21 mouse cellular contexts compared by ENCODE assay signal in the genomic region with DNA sequence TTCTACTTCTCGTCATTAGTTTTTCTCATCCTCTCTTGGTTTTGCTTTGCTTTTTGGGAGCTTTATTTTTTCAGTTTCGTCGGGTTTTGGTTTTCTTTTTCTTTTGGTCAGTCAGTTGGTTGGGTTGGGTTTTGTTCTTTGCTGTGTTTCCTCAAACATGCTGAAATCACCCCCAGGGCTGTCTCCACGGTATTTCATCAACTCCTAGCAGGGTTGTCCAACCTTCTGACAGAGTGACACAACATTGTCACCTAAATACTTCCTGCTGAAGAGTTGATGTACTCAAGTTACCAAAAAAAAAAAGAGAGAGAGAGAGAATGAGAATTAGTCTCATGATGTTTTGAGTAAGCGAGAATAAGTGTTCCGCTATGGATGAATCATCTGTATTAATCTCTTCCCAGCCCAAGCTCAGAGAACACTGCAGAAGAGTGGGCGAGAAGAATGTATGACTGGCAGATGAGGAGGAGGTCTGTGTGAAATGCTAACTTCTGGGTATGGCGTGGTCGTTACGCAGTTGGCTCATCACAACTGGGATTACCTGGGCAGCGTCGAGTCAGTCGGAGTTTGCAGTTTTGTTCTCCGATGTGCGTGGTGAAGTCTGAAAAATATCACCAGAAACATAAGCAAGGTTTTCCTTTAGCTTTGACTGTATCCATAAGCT.
DNase-seq lines count a peak whose midpoint lies in the region; TF ChIP-seq lines count a peak whose summit lies in the region.
"Had no signal": no experiment of that assay in that cellular context is flagged by ENCODE, and none has a peak within 500 bp of the region (broad histone marks: within the 10 kb centered on the region; RNA-seq: fewer than 3 reads in every experiment).

No protein-coding gene starts in this region.

- H3K9ac ChIP-seq in CH12.LX (ENCODE audit: insufficient read depth, low read depth) = no peak overlapping the region
- H3K9ac ChIP-seq: embryonic facial prominence, embryonic 12.5 days; forebrain, embryonic 13.5 days; heart, embryonic 15.5 days; hindbrain, embryonic 13.5 days had no signal

- TF ChIP-seq RAD21 in CH12.LX (IDR thresholded peaks at IDR 0.05; ENCODE audit: low read depth, low read length) = no peak

- H3K4me1 ChIP-seq in CH12.LX (ENCODE audit: control insufficient read depth in 1 of 2, insufficient read depth in 2 of 2) = no peaks in the 10 kb centered on the region

- no peak for TF ChIP-seq POLR2A in CH12.LX (IDR thresholded peaks at IDR 0.05; ENCODE audit: low read depth, low read length)

- no peak overlapping the region for H3K27ac ChIP-seq in CH12.LX (ENCODE audit: insufficient read depth, low read depth)
- H3K27ac ChIP-seq: embryonic facial prominence, embryonic 12.5 days; forebrain, embryonic 13.5 days; heart, embryonic 15.5 days; hindbrain, postnatal 0 days had no signal

- no peak for TF ChIP-seq EP300 in CH12.LX (IDR thresholded peaks at IDR 0.05; ENCODE audit: low read length)

- no peaks in the 10 kb centered on the region for H3K36me3 ChIP-seq in CH12.LX (replicated peaks in 1 of 2; ENCODE audit: control insufficient read depth in 1 of 2, insufficient read depth in 1 of 2, low read length in 1 of 2)
- H3K36me3 ChIP-seq: embryonic facial prominence, embryonic 12.5 days; heart, embryonic 15.5 days; hindbrain, embryonic 13.5 days had no signal

- no peaks in the 10 kb centered on the region for H3K79me2 ChIP-seq in CH12.LX (replicated peaks; ENCODE audit: control insufficient read depth, extremely low read depth, insufficient read depth, poor library complexity, severe bottlenecking)

- no peaks in the 10 kb centered on the region for H3K9me3 ChIP-seq in CH12.LX (replicated peaks; ENCODE audit: low read length)
- H3K9me3 ChIP-seq: embryonic facial prominence, embryonic 12.5 days; forebrain, embryonic 13.5 days; heart, embryonic 15.5 days; hindbrain, embryonic 13.5 days had no signal

- peak; percentile 20 to 25 for DNase-seq in left cerebral cortex, adult 9 months (ENCODE audit: low spot score in 2 of 2)
- no peak for DNase-seq in left cerebral cortex, adult 18-20 months (ENCODE audit: low spot score in 2 of 2)
- peak; percentile 50 for DNase-seq in right cerebral cortex, adult 18-20 months
- DNase-seq in right cerebral cortex, postnatal 4 days = no peak
- DNase-seq in CH12.LX (ENCODE audit: extremely low read depth) = no peak
- peak; percentile 79 for DNase-seq in brain, adult 2 months (ENCODE audit: low read depth, low spot score)
- DNase-seq in ovary, postnatal 14 days (ENCODE audit: low spot score) = no peak
- no peak for DNase-seq in heart, adult 9 months (ENCODE audit: low spot score in 2 of 2)
- DNase-seq: adrenal gland, postnatal 10 days; B cell, adult 2 months; cerebellum, adult 8-10 months; cerebellum, postnatal 14 days; gastrocnemius, postnatal 10 days; heart, adult 18-20 months; heart, postnatal 14 days had no signal

- H3K4me2 ChIP-seq in CH12.LX (ENCODE audit: insufficient read depth, low read depth, poor library complexity, severe bottlenecking) = peak overlapping the region; percentile 33; the same call in 1 of the 2 replicates
- H3K4me2 ChIP-seq: embryonic facial prominence, embryonic 12.5 days; forebrain, embryonic 13.5 days; heart, embryonic 11.5 days; heart, embryonic 15.5 days; hindbrain, embryonic 13.5 days had no signal

- H3K4me3 ChIP-seq in CH12.LX (replicated peaks in 1 of 3; ENCODE audit: low read depth in 2 of 3, low read length in 2 of 3, poor library complexity in 1 of 3) = no peak overlapping the region
- H3K4me3 ChIP-seq: embryonic facial prominence, embryonic 12.5 days; forebrain, embryonic 13.5 days; heart, embryonic 15.5 days; hindbrain, embryonic 13.5 days had no signal

- H3K27me3 ChIP-seq in CH12.LX (replicated peaks) = no peaks in the 10 kb centered on the region
- H3K27me3 ChIP-seq: embryonic facial prominence, embryonic 12.5 days; forebrain, embryonic 13.5 days; hindbrain, embryonic 13.5 days had no signal

- in situ Hi-C loops in CH12.LX (cut with MboI; ENCODE audit: low pct_ligation_motif_present, low pct_unique_long_range_greater_than_20kb, low sequenced_read_pairs) = no loop called here

- TF ChIP-seq CTCF in CH12.LX (conservative IDR thresholded peaks at IDR 0.05 in 1 of 2, IDR thresholded peaks at IDR 0.05 in 1 of 2; ENCODE audit: low read depth in 2 of 2, low read length in 2 of 2) = no peak

- dilution Hi-C loops in CH12.LX (cut with MboI; ENCODE audit: extremely low pct_ligation_motif_present, extremely low pct_unique_long_range_greater_than_20kb, low sequenced_read_pairs) = no loop called here

TF ChIP-seq in CH12.LX, 34 proteins besides CTCF, POLR2A, EP300 and RAD21:
- no peak for TF ChIP-seq MAX (IDR thresholded peaks at IDR 0.05; ENCODE audit: low read length)
- TF ChIP-seq MEF2A (IDR thresholded peaks at IDR 0.05; ENCODE audit: borderline replicate concordance, low read depth, low read length) = no peak
- TF ChIP-seq ZNF384 (IDR thresholded peaks at IDR 0.05; ENCODE audit: low read depth, low read length) = no peak
- TF ChIP-seq MXI1 (IDR thresholded peaks at IDR 0.05; ENCODE audit: low read depth, low read length) = no peak
- TF ChIP-seq E2F4 (IDR thresholded peaks at IDR 0.05; ENCODE audit: insufficient replicate concordance, low read depth, low read length) = no peak
- TF ChIP-seq PAX5 (IDR thresholded peaks at IDR 0.05; ENCODE audit: low read length) = no peak

Comparison
In these comparisons a context has a peak if more than half of its experiments do, and no peak if none do; other contexts are left out.
1. DNase-seq: peak in left cerebral cortex, adult 9 months (2 of 2), right cerebral cortex, adult 18-20 months (single experiment) and brain, adult 2 months (single experiment); none in left cerebral cortex, adult 18-20 months (0 of 2), right cerebral cortex, postnatal 4 days (single experiment), CH12.LX (single experiment), ovary, postnatal 14 days (single experiment) and heart, adult 9 months (0 of 2).